Mouse (Mus musculus) bone marrow macrophage, adult 2 months (primary cell): ENCODE measurements around the gene 5730596B20Rik. TPM values are rescaled to one million over a fixed set of nuclear protein-coding genes. Genes with fewer than 3 reads are reported as not detected.

Experiments
- H3K27ac ChIP-seq: 2 replicates; pipeline ENCODE4 v1.5.1; 2012; ENCODE audit warnings: low read depth, low read length; ENCODE audit not compliant: insufficient read depth
- H3K4me1 ChIP-seq: 2 replicates; pipeline ENCODE4 v1.6.1; 2012; ENCODE audit warnings: low read length; ENCODE audit not compliant: control insufficient read depth, insufficient read depth
- H3K4me3 ChIP-seq: 2 replicates; pipeline ENCODE4 v1.5.1; 2012; ENCODE audit warnings: mild to moderate bottlenecking, low read length, moderate library complexity; ENCODE audit not compliant: insufficient read depth
- CTCF ChIP-seq: IDR thresholded peaks from 2 replicates; pipeline ENCODE4 v1.5.1; 2012; ENCODE audit warnings: low read depth, mild to moderate bottlenecking, low read length, moderate library complexity
- POLR2A ChIP-seq: IDR thresholded peaks from 2 replicates; pipeline ENCODE4 v1.6.1; 2012; ENCODE audit warnings: mild to moderate bottlenecking, low read depth, low read length, borderline replicate concordance
- polyA plus RNA-seq: library from polyadenylated mRNA; stranded (reverse); fragments of >200 nt; gene quantifications from 2 replicates; pipeline ENCODE4 v1.2.4, GENCODE M21; 2012; ENCODE audit not compliant: missing spikeins, insufficient read depth, insufficient read length

The 5730596B20Rik gene
- polyA plus RNA-seq, 1 experiment: not detected

DNA sequence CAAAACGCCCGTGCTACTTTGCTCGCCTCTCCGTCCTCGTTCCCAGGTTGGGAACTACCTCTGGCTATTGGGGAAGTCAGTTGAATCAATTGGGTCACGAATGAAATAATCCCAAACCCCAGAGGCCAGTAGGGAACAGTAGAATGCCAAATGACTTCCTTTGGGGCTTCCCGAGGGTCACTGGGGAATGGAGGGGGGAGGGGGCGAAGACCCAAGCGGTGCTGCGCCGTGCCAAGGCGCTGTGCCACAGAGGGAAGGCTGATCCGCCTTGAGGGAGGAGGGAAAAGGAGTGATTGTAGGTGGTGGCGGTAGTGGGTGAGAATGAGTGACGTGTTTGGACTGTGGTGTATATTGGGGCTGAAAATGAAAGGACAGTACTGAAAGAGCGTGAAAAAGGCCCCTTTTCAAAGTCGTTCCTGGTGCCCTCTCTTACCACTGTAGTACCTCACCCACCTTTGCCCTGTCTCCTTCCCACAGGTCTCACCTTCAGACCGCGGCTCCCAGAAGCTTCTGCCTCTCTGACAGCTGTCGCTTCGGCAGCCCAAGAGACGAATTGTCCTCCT lies 35.3 kb downstream of the 5730596B20Rik start:
- Histone ChIP-seq H3K27ac (no peak overlapping the region), H3K4me1 (peaks cover 4% of the 10 kb centered on the region), H3K4me3 (peak overlapping the region; percentile 55)
- TF ChIP-seq CTCF: no peak
- TF ChIP-seq POLR2A: no peak

GRCm38 (mm10) chr6:52213119-52213986 lies 36.1 kb downstream of the 5730596B20Rik start, which contains the start of the genes Hoxa3 and Gm28308:
Gene Hoxa3 (minus strand): TSS chr6:52213336.
Gene Gm28308 (minus strand): TSS chr6:52213339.
- Histone ChIP-seq H3K4me3 (peak within 1 kb of the TSS; percentile 55), H3K27ac (no peak within 1 kb of the TSS), H3K4me1 (peaks cover 4% of the 10 kb centered on the region)
- TF ChIP-seq POLR2A: no peak
- TF ChIP-seq CTCF: no peak

- peaks cover 4% of the 10 kb centered on the region for H3K4me1 ChIP-seq
- no peak for TF ChIP-seq POLR2A
- no peak for TF ChIP-seq CTCF
- H3K4me3 ChIP-seq: no peak overlapping the region
- no peak overlapping the region for H3K27ac ChIP-seq
Observed at GRCm38 (mm10) chr6:52214271-52214670, 37.0 kb downstream of the 5730596B20Rik start.

DNA sequence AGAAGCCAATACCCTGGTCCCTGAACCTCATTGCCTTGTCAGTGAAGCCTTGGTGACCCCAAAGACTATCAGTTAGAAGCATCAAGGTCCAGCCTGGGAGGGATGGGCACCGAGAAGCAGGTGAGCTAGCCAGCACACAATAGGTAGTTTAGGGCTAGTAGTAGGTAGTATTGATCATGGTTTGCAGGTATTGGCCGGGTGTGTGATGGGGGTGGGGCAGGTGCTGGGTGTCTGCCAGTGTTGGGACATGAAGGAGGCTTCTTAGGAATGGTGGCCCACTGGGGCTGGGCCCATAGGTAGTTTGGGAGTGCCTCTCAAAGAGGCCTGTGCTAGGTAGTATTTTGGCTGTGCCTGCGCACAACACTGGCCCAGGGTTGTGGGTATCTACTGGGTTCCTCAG lies 37.8 kb downstream of the 5730596B20Rik start:
- TF ChIP-seq POLR2A (no peak), CTCF (no peak)
- peaks cover 4% of the 10 kb centered on the region for H3K4me1 ChIP-seq
- no peak overlapping the region for H3K4me3 ChIP-seq

DNA sequence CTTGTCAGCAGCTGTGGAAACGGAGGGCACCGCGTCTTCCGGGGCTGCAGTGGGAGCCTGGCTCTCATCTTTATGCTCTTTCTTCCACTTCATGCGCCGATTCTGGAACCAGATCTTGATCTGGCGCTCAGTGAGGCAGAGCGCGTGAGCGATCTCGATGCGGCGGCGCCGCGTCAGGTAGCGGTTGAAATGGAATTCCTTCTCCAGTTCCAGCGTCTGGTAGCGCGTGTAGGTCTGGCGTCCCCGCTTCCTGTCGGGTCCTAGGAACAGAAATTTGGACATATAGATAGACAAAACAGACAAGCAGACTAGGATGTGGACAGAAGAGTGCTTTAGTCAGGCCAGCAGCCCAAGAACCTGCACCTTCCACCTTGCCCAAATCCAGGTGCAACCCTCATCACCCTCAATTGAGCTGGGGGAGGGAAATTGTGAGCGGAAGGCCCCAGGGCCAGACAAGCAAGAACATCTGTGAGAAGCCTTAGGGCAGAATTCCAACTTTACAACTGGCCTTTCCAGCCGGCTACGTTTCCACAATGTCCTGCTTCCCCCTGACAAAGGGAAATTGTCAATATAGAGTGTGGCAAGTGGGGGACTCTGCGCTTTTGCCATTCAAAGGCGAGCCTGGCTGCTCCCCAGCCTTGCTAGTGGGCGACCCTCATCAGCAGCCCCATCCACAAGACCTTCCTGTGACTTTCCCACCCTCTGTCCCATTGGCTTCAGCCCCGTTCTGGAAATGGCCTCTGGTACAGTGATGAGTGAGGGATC lies 38.7 kb downstream of the 5730596B20Rik start:
- Histone ChIP-seq H3K4me3 (no peak overlapping the region), H3K27ac (no peak overlapping the region), H3K4me1 (peaks cover 4% of the 10 kb centered on the region)
- TF ChIP-seq CTCF (no peak), POLR2A (no peak)

More for the DNA sequence above, 37.8 kb downstream of the 5730596B20Rik start:
- no peak overlapping the region for H3K27ac ChIP-seq

GRCm38 (mm10) chr6:52216691-52217458 lies 39.6 kb downstream of the 5730596B20Rik start:
- Histone ChIP-seq H3K27ac (no peak overlapping the region), H3K4me1 (peaks cover 4% of the 10 kb centered on the region), H3K4me3 (peak overlapping the region; percentile 47)
- TF ChIP-seq CTCF: no peak
- TF ChIP-seq POLR2A: no peak

DNA sequence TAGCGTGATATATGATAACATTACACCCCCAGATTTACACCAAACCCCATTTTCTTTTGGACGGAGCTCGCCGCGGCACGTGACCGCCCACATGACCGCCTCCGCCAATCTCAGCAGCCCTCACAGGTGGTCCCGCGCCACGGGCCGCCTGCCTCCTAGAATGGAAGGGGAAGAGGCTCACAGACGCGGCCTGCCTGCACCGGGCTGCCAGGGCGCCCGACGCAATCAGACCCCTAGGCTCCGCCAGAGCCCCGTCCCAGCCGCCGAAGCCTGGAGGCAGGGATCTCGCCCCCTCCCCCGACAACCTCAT lies 40.1 kb downstream of the 5730596B20Rik start:
- Histone ChIP-seq H3K4me1 (peaks cover under 1% of the 10 kb centered on the region), H3K4me3 (peak overlapping the region; percentile 47), H3K27ac (no peak overlapping the region)
- TF ChIP-seq POLR2A (no peak), CTCF (no peak)

DNA sequence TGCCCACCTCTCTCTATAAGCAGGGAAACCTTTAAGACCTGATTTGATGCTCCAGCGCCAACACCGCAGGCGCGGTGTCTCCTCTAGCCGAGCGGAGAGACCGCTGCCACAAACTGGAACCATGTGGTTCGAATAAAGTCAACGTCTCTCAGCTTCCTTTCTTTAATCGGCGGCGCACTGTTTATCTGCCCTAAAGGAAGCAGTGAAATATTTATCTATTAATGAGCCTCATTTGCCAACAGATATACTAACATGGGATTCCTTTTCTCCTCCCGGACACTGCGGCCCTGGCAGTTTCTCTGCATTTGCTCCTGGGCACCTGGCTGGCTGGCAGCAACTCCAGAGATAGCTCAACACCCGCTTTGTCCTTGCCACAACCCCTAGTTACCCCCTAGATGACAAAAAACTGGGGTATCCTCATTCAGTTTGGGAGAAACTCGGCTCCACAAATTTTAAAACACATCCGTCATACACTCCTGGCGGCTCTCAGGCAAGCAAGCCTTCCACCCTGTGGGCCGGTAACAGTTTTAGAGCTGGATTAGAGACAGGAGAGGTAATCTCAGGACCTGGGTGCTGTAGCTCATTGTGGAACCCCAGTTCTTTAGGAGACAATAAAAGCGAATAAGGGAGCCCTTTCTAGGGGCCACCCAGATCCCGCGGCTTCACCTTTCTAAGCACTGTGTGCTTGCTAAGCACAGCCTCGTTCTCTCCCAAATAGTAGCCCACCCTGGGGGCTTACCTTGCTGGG lies 40.8 kb downstream of the 5730596B20Rik start:
- Histone ChIP-seq H3K4me1 (no peaks in the 10 kb centered on the region), H3K4me3 (peak overlapping the region; percentile 47), H3K27ac (no peak overlapping the region)

More for the DNA sequence above, 40.8 kb downstream of the 5730596B20Rik start:
- TF ChIP-seq CTCF: no peak
